Mouse (Mus musculus) olfactory bulb, adult 2 months (tissue): ENCODE results near the gene Avpr1b. TPM values are rescaled to one million over a fixed set of nuclear protein-coding genes. Genes with fewer than 3 reads are reported as not detected.
"Not testable (repeated sequence)": the region's sequence is repeated elsewhere in the genome, so short reads cannot be mapped to it uniquely, and the experiment has no call there.

ENCODE experiments used
- H3K27ac ChIP-seq: fragments of 200-500 bp; 2 replicates; pipeline ENCODE4 v1.5.1; 2012; ENCODE audit warnings: low read depth, low read length; ENCODE audit not compliant: insufficient read depth
- H3K4me1 ChIP-seq: fragments of 200-500 bp; 2 replicates; pipeline ENCODE4 v1.6.1; 2012; ENCODE audit warnings: low read length; ENCODE audit not compliant: control insufficient read depth, insufficient read depth
- H3K4me3 ChIP-seq: fragments of 200-500 bp; 2 replicates; pipeline ENCODE4 v1.5.1; 2012; ENCODE audit warnings: mild to moderate bottlenecking, low read depth, low read length, moderate library complexity; ENCODE audit not compliant: insufficient read depth
- CTCF ChIP-seq: fragments of 200-500 bp; IDR thresholded peaks from 2 replicates; pipeline ENCODE4 v1.5.1; 2012; ENCODE audit warnings: low read depth, mild to moderate bottlenecking, low read length, moderate library complexity; ENCODE audit not compliant: insufficient read depth
- POLR2A ChIP-seq: fragments of 200-500 bp; IDR thresholded peaks from 2 replicates; pipeline ENCODE4 v1.6.1; 2012; ENCODE audit warnings: mild to moderate bottlenecking, low read depth, low read length, moderate library complexity; ENCODE audit not compliant: insufficient read depth
- WGBS: fragments of 180-500 bp; shearing (Covaris S2); methylation state at CpG from one replicate; pipeline ENCODE4 v1.1.7; 2018; 5-methylcytosine and 5-hydroxymethylcytosine counted together
- polyA plus RNA-seq: library from polyadenylated mRNA; stranded (reverse); fragments of >200 nt; gene quantifications from 2 replicates; pipeline ENCODE4 v1.2.4, GENCODE M21; 2012; ENCODE audit warnings: low replicate concordance; ENCODE audit not compliant: missing spikeins, insufficient read depth, insufficient read length

Gene Avpr1b
- not detected in 2 replicates for polyA plus RNA-seq

GRCm38 (mm10) chr1:131598905-131599304 is at the start of gene Avpr1b:
Avpr1b (plus strand) TSS chr1:131599239.
- WGBS: 52% methylated on average over 12 of the region's 12 CpGs
- no peaks in the 10 kb centered on the region for H3K4me1 ChIP-seq
- TF ChIP-seq CTCF: no peak
- TF ChIP-seq POLR2A: no peak
- H3K4me3 ChIP-seq: no peak within 1 kb of the TSS
- H3K27ac ChIP-seq: no peak within 1 kb of the TSS

- H3K27ac ChIP-seq: no peak overlapping the region
- WGBS: 92% methylated on average over 2 of the region's 2 CpGs
- peaks cover 3% of the 10 kb centered on the region; the same call in 1 of the 2 replicates for H3K4me1 ChIP-seq
- TF ChIP-seq POLR2A (no peak), CTCF (no peak)
- H3K4me3 ChIP-seq: no peak overlapping the region
Observed at GRCm38 (mm10) chr1:131551956-131552355, 47.1 kb upstream of the Avpr1b start.

GRCm38 (mm10) chr1:131553428-131553827 is 45.6 kb upstream of the Avpr1b start:
- no peak for TF ChIP-seq CTCF
- TF ChIP-seq POLR2A: no peak
- Histone ChIP-seq H3K4me1 (peaks cover 3% of the 10 kb centered on the region; the same call in 1 of the 2 replicates), H3K4me3 (no peak overlapping the region), H3K27ac (no peak overlapping the region)

- Histone ChIP-seq H3K27ac (peak overlapping the region; percentile 9; the same call in 1 of the 2 replicates), H3K4me3 (no peak overlapping the region), H3K4me1 (peaks cover 3% of the 10 kb centered on the region; the same call in 1 of the 2 replicates)
- WGBS: 0% methylated on average over 13 of the region's 13 CpGs
- 0 out of 2 replicates have a peak, but pooled peaks have one; percentile 22 for TF ChIP-seq CTCF
- TF ChIP-seq POLR2A: no peak
Observed at GRCm38 (mm10) chr1:131555042-131555812, 43.8 kb upstream of the Avpr1b start.

- TF ChIP-seq CTCF (no peak), POLR2A (no peak)
- Histone ChIP-seq H3K27ac (no peak overlapping the region), H3K4me1 (no peaks in the 10 kb centered on the region), H3K4me3 (no peak overlapping the region)
Observed at GRCm38 (mm10) chr1:131560500-131560899, 38.5 kb upstream of the Avpr1b start.

GRCm38 (mm10) chr1:131562081-131562480 is 37.0 kb upstream of the Avpr1b start:
- 98% methylated on average over 2 of the region's 2 CpGs for WGBS
- TF ChIP-seq POLR2A (no peak), CTCF (no peak)
- no peak overlapping the region for H3K4me3 ChIP-seq
- no peak overlapping the region for H3K27ac ChIP-seq
- H3K4me1 ChIP-seq: no peaks in the 10 kb centered on the region

- H3K27ac ChIP-seq, H3K4me1 ChIP-seq: not testable (repeated sequence)
- WGBS: 39% methylated on average over 11 of the region's 11 CpGs
Observed at GRCm38 (mm10) chr1:131566056-131566455, 33.0 kb upstream of the Avpr1b start.

GRCm38 (mm10) chr1:131569721-131570120 is 29.3 kb upstream of the Avpr1b start:
- 98% methylated on average over 6 of the region's 6 CpGs for WGBS
- TF ChIP-seq POLR2A (no peak), CTCF (no peak)
- Histone ChIP-seq H3K27ac (no peak overlapping the region), H3K4me1 (no peaks in the 10 kb centered on the region), H3K4me3 (no peak overlapping the region)

More at GRCm38 (mm10) chr1:131566056-131566455, 33.0 kb upstream of the Avpr1b start:
- not testable (repeated sequence) for H3K4me3 ChIP-seq

GRCm38 (mm10) chr1:131570391-131570790 is 28.6 kb upstream of the Avpr1b start:
- no peak overlapping the region for H3K4me3 ChIP-seq
- no peak overlapping the region for H3K27ac ChIP-seq
- no peak for TF ChIP-seq CTCF
- no peak for TF ChIP-seq POLR2A
- WGBS: 94% methylated on average over 4 of the region's 4 CpGs
- H3K4me1 ChIP-seq: no peaks in the 10 kb centered on the region
